Mouse (Mus musculus) intestine, embryonic 16.5 days (tissue): ENCODE measurements around the gene Dscaml1. TPM values are rescaled to one million over a fixed set of nuclear protein-coding genes. Genes with fewer than 3 reads are reported as not detected.

Source experiments
- ATAC-seq: fragments of 200-750 bp; cut with Nextera tagmentation; 2 replicates; pipeline ENCODE4 v1.8.0; 2017; ENCODE audit warnings: moderate TSS enrichment, moderate library complexity
- H3K27ac ChIP-seq: fragments of 300-500 bp; sonication (generic); 2 replicates; pipeline ENCODE4 v1.5.1; 2014; ENCODE audit warnings: mild to moderate bottlenecking, low read length
- H3K27me3 ChIP-seq: fragments of 300-500 bp; sonication (generic); replicated peaks from 2 replicates; pipeline ENCODE4 v1.6.1; 2014; ENCODE audit warnings: low read length, control low read depth, mixed read lengths; ENCODE audit not compliant: control insufficient read depth, insufficient read depth
- H3K36me3 ChIP-seq: fragments of 300-500 bp; sonication (generic); 2 replicates; pipeline ENCODE4 v1.6.1; 2014; ENCODE audit warnings: low read length, control low read depth; ENCODE audit not compliant: control insufficient read depth, insufficient read depth
- H3K4me1 ChIP-seq: fragments of 300-500 bp; sonication (generic); 2 replicates; pipeline ENCODE4 v1.6.1; 2014; ENCODE audit warnings: low read length, control low read depth, mixed read lengths; ENCODE audit not compliant: control insufficient read depth, insufficient read depth
- H3K4me2 ChIP-seq: fragments of 300-500 bp; sonication (generic); 2 replicates; pipeline ENCODE4 v1.6.1; 2014; ENCODE audit warnings: low read depth, low read length, control low read depth
- H3K4me3 ChIP-seq: fragments of 300-500 bp; sonication (generic); 2 replicates; pipeline ENCODE4 v1.5.1; 2014; ENCODE audit warnings: mild to moderate bottlenecking, low read length
- H3K9ac ChIP-seq: fragments of 300-500 bp; sonication (generic); 2 replicates; pipeline ENCODE4 v1.6.1; 2014; ENCODE audit warnings: low read depth, low read length
- H3K9me3 ChIP-seq: fragments of 300-500 bp; sonication (generic); 2 replicates; pipeline ENCODE4 v1.6.1; 2016; ENCODE audit warnings: low read length, control low read depth; ENCODE audit not compliant: control insufficient read depth
- WGBS: fragments of 180-500 bp; shearing (Covaris S2); extraction: QIAGEN DNeasy Blood & Tissue Kit; methylation state at CpG from one replicate; pipeline ENCODE4 v1.1.7; 2014; 5-methylcytosine and 5-hydroxymethylcytosine counted together
- polyA plus RNA-seq: library from polyadenylated mRNA; unstranded; fragments of >200 nt; fragmentation: Nextera tagmentation; extraction: Ambion mirVana; gene quantifications from 2 replicates; pipeline ENCODE4 v1.2.1, GENCODE M21; 2015

Gene Dscaml1
- polyA plus RNA-seq, 1 experiment from 2014 or later = 0.33 TPM

DNA sequence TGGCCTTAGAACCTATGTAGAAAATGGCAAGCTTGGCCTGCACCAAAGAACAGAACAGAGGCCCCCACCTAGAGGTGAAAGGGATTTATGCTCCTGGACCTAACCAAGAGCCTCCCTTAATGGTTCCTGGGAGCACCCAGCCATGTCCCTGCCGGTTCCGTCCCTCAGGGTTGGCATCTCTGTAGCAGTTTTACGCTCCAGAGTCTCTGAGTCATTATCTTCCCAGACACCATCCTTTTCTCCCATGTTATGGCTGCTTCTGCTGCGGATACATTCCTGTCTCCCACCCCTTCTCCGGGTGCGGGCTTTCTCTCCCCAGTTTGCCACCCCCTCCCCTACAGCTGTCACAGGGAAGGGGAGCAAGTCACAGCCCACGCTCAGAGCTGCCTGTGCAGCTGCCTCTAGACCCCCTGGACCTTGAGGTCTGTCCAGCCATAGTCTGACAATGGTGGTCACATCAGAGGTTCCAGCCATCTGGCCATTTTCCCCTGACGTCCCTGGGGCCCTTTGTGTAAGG, 108.1 kb downstream of the Dscaml1 start:
- no peaks in the 10 kb centered on the region for H3K4me1 ChIP-seq
- ATAC-seq = no peak

DNA sequence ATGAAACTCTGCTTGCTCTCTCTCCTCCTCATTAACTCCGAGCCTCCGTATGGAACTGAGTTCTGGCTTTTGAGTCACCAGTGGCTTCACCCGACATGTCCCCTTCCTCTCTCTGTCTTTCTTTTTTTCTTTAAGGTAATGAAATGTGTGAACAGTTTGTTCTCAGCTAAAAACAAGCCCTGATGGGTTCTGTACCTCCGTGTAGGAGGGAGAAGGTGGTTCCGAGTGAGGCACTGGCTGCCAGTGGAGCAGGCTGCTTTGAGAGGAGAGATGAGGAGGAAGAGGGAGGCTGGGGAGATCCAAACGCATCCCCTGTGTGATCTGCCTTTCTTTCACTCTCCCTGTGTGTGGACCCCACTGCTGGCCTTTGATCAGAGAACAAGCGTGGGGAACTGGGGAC, 111.2 kb downstream of the Dscaml1 start:
- no peak overlapping the region for H3K27ac ChIP-seq
- no peaks in the 10 kb centered on the region for H3K36me3 ChIP-seq
- no peak overlapping the region for H3K9ac ChIP-seq
- H3K27me3 ChIP-seq = no peaks in the 10 kb centered on the region
- H3K4me2 ChIP-seq = no peak overlapping the region
- H3K4me1 ChIP-seq = no peaks in the 10 kb centered on the region
- ATAC-seq = no peak
- H3K9me3 ChIP-seq = no peaks in the 10 kb centered on the region
- 76% methylated on average over 7 of the region's 7 CpGs for WGBS
- H3K4me3 ChIP-seq = no peak overlapping the region

More for the DNA sequence above, 108.1 kb downstream of the Dscaml1 start:
- Histone ChIP-seq H3K4me3 (no peak overlapping the region), H3K27me3 (no peaks in the 10 kb centered on the region), H3K9ac (no peak overlapping the region), H3K9me3 (no peaks in the 10 kb centered on the region), H3K36me3 (no peaks in the 10 kb centered on the region), H3K27ac (no peak overlapping the region), H3K4me2 (no peak overlapping the region)
- WGBS = 72% methylated on average over 8 of the region's 8 CpGs

DNA sequence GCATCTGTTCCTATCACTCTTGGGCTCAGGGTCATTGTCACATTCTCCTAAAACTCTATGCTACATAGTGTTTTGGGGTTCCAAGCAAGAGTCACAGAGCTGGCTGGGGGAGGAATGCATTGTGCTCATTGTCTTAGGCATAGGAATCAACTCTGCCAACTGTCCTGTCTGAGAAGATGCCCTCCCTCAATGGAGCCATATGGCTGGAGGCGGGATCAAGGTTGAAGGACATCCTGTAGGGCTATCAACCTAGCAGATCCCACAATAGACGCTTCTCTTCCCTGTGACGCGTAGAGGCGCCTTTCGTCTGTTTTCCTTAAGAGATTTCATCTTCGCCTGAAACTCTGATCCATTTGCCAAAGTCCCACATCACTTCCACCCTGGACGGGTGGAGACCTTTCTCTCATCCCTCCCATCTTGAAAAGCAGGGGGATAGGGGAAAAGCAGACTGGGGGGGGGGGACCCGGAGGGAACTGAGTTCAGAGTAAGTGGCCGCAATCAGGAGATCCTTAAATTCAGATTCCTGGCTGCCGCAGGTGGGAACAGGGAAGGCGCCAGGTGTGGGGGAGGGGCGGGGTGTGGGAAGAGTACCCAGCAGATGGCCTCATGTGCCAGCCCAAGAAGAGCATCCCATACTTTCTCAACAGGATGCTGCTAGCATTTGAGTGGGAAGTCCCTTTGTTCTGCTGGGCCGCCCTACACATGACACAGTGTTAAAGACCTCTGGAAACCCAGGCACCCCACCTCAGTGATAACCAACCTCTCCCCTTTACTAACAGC, 113.0 kb downstream of the Dscaml1 start:
- ATAC-seq = no peak
- no peaks in the 10 kb centered on the region for H3K36me3 ChIP-seq
- WGBS = 81% methylated on average over 14 of the region's 14 CpGs
- no peak overlapping the region for H3K4me2 ChIP-seq
- H3K9me3 ChIP-seq = no peaks in the 10 kb centered on the region
- no peak overlapping the region for H3K4me3 ChIP-seq
- no peak overlapping the region for H3K9ac ChIP-seq
- no peaks in the 10 kb centered on the region for H3K27me3 ChIP-seq
- no peak overlapping the region for H3K27ac ChIP-seq
- H3K4me1 ChIP-seq = no peaks in the 10 kb centered on the region

DNA sequence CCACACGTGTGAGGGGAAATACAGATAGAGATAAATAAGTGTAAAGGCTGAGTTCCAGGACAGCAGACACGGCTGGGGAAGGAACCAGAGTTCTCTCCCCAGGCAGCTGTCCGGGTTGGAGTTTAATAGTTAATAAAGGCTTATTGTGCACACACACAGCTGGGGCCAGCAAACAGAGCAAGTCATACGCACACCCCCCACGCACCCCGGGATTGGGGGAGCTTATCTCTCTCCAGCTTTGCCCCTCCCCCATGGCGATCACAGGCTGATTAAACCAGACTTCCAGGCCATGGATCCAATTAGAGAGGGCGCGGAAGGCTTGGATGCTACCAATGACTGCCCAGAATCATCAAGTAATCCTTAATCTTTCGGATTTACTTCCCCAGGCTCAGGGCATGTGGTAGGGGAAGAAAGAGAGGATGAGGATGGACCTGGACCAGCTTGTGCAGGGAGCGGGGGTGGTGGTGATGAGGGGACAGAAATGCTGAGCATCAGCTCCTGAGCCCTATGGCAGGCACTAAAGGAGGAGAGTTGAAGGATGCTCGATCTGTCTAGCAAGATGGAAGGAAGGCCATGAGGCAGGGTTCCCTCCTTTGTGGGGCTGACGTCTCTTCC, 119.7 kb downstream of the Dscaml1 start:
- Histone ChIP-seq H3K9ac (no peak overlapping the region), H3K9me3 (no peaks in the 10 kb centered on the region), H3K27me3 (no peaks in the 10 kb centered on the region), H3K27ac (no peak overlapping the region), H3K4me2 (no peak overlapping the region), H3K4me3 (no peak overlapping the region), H3K4me1 (no peaks in the 10 kb centered on the region), H3K36me3 (no peaks in the 10 kb centered on the region)
- WGBS = 38% methylated on average over 13 of the region's 13 CpGs
- no peak for ATAC-seq

DNA sequence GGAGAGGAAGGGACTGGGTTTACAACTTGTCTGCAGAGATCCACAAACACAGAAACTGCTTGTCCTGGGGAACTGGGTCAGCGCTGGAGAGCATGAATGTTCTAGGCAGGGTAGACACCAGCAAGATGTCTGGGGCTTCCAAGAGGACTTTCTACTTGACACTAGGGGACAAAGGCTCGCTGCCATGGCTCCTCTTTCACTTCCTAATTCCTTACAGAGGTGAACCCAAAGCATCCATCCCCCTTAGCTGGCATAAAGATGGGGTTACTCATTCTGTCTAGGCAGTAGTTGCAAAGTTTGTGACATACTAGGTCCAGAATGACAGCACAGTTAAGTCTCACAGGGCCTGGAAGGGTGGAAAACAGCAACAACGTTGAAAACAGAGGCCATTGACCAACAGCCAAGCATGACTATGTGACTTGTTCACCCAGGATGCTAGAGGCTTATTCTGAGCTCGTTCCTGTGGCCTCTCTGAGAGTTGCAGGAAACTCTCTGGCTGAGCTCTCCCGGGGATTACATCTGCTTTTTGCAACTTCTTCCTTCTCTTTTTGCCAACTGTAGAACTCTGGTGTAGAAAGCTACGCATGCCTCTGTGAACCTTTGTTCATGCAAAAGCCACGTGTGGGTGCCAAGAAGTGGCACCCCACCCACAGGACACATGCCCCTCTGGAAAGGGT, 120.6 kb downstream of the Dscaml1 start:
- H3K36me3 ChIP-seq = no peaks in the 10 kb centered on the region
- H3K9ac ChIP-seq = no peak overlapping the region
- no peak overlapping the region for H3K4me3 ChIP-seq
- H3K27me3 ChIP-seq = no peaks in the 10 kb centered on the region
- no peak for ATAC-seq
- no peak overlapping the region for H3K4me2 ChIP-seq
- H3K9me3 ChIP-seq = no peaks in the 10 kb centered on the region
- 61% methylated on average over 7 of the region's 7 CpGs for WGBS
- no peaks in the 10 kb centered on the region for H3K4me1 ChIP-seq
- no peak overlapping the region for H3K27ac ChIP-seq

DNA sequence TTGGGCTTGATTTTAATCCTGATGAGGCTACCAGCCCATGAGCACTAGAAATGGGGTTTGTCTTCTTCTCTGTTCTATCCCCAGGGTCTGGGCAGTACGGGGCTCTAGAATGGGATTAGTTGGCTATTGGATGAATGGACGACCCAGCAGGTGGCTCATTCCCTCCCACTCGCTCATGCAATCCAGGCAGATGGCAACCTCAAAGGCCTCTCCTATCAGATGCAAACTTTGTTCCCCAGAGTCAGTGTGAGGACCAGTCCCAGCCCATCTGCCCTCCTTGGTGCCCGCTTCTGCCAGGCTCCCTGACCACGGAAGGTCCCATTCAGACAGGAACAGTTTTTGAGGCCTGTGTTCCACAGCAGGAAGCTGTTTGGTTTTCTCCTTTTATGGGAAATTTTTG, 123.4 kb downstream of the Dscaml1 start:
- WGBS = 57% methylated on average over 5 of the region's 5 CpGs
- H3K36me3 ChIP-seq = no peaks in the 10 kb centered on the region
- H3K9ac ChIP-seq = no peak overlapping the region
- H3K27me3 ChIP-seq = no peaks in the 10 kb centered on the region
- ATAC-seq = no peak
- H3K4me3 ChIP-seq = no peak overlapping the region
- no peaks in the 10 kb centered on the region for H3K9me3 ChIP-seq
- no peak overlapping the region for H3K4me2 ChIP-seq
- no peak overlapping the region for H3K27ac ChIP-seq
- H3K4me1 ChIP-seq = peaks cover 3% of the 10 kb centered on the region; the same call in 1 of the 2 replicates

DNA sequence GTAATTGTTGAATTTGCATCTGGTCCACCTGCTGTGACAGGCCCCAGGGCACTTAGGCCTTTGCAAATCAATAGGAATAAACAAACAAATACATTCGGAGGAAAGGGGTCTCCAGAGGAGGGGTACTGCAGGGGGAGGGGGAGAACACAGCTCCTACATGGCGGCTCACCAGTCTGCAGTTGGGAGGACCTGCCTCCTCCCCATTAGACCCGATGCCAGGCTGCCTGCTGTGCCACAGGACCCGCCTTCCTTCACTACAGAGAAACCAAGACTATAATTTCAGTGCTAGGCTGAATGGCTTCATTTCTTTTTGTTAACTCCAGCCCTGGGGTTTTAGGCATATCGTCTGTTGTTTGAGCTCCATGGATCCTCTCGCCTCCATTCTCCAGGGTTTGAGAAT, 123.8 kb downstream of the Dscaml1 start:
- no peak overlapping the region for H3K4me3 ChIP-seq
- no peak overlapping the region for H3K27ac ChIP-seq
- WGBS = 59% methylated on average over 6 of the region's 6 CpGs

DNA sequence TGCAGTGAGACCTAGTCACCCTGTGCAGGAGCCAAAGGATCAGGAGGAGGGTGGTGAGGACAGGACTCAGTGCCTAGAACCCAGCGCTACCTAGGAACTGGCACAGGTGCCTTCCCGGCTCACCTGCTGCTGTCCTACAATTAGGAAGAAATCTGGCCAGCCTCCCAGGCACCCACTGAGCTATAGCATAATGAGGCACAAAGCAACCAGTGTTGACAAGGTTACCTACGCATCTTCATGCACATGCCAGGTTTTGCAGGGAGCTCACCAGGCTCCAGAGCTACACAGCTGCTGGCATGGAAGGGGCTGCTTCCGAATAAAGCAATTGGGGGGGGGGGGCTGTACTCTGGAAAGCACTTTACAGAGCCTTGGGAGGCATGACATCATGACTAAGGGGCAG, 124.2 kb downstream of the Dscaml1 start:
- no peak for ATAC-seq
- H3K4me3 ChIP-seq = no peak overlapping the region
- H3K9ac ChIP-seq = no peak overlapping the region
- 72% methylated on average over 4 of the region's 4 CpGs for WGBS
- no peaks in the 10 kb centered on the region for H3K27me3 ChIP-seq
- peaks cover 8% of the 10 kb centered on the region for H3K4me1 ChIP-seq
- H3K9me3 ChIP-seq = no peaks in the 10 kb centered on the region
- no peaks in the 10 kb centered on the region for H3K36me3 ChIP-seq
- H3K4me2 ChIP-seq = no peak overlapping the region
- H3K27ac ChIP-seq = no peak overlapping the region

More for the DNA sequence above, 123.8 kb downstream of the Dscaml1 start:
- Histone ChIP-seq H3K4me2 (no peak overlapping the region), H3K27me3 (no peaks in the 10 kb centered on the region), H3K4me1 (peaks cover 5% of the 10 kb centered on the region; the same call in 1 of the 2 replicates), H3K36me3 (no peaks in the 10 kb centered on the region), H3K9ac (no peak overlapping the region), H3K9me3 (no peaks in the 10 kb centered on the region)
- no peak for ATAC-seq
